Mouse (Mus musculus): ENCODE measurements around the gene Cit. TPM values are rescaled to one million over a fixed set of nuclear protein-coding genes. Genes with fewer than 3 reads are reported as not detected.

Cit gene
- total RNA-seq, 2 experiments from 2014 or later: 41.9 to 47.1 TPM

DNA sequence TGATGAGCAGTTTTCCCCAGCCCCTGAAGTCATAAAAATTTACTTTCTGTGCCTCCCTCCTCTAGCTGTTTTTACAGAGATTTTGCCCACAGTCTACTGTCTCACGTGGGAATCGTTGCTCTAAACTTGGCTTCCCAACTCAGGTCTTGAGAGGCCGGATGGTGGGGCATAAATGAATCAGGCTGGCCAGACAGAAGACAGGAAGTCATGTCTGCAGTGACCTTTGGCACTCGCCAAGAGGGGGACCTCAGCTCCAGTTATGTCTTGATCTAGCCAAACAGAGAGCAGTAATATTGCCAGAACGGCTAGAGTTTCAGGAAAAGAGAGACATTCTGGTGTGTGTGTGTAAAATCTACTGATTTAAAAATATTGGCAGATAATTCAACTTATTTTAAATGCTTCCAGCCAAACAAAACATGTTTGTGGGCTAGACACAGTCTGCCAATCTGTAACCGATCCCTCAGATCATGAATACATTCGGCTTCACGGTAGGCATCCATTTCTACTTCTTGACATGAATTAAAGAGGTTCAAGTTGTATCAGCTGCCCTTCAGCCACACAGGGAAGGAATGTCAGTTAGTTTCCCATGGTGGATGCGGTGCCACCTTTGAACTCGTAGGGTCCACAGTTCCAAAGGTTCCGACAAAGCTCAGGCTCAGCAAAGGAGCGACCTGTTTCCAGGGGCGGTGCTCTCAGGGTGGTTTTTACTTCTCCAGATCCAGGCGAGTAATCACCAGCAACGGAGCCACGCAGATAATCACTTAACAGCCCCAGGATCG lies 5.4 kb downstream of the Cit start:
- no peak for DNase-seq
- intact Hi-C loops (cut with DNase I): no loop called here

DNA sequence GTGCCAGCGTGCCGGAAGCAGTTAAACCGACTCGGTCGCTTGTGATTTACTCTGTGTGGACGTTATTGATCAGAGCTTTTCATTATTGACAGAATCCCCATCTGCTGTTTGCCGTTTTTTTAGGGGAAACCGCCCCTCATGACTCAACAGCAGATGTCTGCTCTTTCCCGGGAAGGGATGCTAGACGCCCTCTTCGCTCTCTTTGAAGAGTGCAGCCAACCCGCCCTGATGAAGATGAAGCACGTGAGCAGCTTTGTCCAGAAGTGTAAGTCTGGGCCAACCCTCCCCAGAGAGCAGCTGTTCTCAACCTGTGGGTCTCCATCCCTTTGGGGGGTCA lies 5.9 kb downstream of the Cit start:
- no peak for DNase-seq
- intact Hi-C loops (cut with DNase I): no loop called here

DNA sequence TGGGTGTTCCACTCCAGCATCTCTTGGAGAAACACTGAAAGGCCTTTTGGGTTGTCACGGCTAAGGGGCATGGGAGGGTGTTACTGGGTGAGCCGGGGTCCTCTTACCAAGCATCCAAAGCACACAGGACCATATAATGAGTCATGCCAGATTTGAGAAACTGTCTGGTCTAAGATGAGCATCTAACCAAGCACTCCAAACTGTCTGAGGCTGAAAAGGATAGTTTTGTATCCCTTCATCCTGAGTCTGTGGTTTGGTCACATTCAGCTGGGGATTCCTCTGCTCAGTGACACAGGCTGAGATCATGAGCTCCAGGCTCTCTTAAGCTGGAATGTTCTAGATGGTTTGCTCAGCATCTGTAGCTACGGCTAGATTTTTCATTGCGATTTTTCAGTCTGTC lies 7.4 kb downstream of the Cit start:
- no peak for DNase-seq
- intact Hi-C loops (cut with DNase I): no loop called here

DNA sequence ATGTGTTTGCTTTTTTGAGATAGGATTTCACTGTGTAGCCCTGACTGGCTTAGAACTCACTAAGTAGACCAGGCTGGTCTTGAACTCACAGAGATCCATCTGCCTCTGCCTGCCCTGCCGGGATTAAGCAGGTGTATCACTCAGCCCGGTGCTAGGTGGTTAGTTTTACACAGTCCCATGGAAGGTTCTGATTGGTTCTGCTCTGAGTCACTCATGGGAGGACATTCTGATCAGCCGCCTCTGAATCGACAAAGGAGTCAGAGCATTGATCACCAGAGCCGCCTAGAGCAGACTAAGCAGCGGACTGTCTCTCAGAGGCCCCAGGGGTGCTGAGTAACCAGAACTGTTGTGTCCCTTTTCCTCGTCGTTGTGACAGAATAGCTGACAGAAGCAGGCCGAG lies 8.6 kb downstream of the Cit start:
- DNase-seq: no peak
- intact Hi-C loops (cut with DNase I): no loop called here

DNA sequence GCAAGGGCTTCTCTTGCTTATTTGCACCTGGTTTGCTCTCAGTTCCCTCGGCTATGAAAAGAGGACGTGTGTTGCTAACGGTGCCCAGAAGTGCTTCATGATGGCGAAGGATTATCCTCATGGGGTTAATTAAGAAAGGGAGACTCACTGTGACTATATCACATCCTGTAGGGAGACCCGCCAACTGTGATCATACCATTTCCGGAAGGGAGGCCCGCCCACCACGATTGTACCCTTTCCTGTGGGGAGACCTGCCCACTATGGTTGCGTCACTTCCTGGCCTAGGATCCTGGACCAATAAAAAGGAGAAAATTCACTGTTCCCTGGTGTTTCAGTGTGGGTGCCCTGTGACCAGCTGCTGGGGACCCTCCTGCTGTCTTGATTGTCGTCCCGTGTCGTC lies 9.3 kb downstream of the Cit start:
- intact Hi-C loops (cut with DNase I): no loop called here
- no peak for DNase-seq

DNA sequence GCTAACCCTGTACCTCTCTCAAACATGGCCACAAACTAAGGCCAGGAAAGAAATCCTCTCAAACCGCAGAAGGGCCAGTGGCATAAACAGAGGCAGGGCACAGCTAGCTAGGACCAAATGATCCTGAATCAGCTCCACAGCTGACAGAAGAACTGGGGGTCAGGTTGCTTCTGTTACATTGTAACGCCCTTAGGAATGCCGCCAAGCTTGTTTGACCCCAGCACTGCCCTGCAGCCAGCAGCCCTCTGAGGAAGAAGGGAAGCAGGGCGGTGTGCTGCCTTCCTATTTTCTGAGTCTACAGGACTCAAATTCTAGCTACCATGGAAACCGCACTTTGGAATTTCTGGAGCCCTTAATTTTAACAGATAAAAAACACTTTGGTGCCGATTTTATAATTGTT lies 13.6 kb downstream of the Cit start:
- no peak for DNase-seq
- intact Hi-C loops (cut with DNase I): no loop called here

DNA sequence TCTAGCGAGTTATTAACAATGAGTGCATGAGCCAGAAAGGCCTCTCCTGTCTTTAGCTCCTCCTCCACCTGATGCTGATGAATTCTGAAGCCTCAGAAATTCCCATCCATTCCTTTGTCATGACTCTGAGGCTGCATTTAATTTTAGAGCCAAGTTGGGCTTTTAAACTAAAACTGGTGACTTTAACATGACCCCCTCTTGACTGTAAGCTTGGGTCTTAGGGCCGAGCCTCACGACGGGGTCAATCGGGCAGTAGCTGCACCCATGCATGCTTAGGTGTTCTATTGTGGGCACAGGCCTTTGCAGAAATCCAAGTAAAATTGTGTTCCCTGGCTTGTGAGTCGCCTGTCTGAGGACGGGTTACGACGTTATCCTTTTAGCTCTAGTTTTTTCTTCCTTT lies 14.4 kb downstream of the Cit start:
- intact Hi-C loops (cut with DNase I): no loop called here
- DNase-seq: no peak

DNA sequence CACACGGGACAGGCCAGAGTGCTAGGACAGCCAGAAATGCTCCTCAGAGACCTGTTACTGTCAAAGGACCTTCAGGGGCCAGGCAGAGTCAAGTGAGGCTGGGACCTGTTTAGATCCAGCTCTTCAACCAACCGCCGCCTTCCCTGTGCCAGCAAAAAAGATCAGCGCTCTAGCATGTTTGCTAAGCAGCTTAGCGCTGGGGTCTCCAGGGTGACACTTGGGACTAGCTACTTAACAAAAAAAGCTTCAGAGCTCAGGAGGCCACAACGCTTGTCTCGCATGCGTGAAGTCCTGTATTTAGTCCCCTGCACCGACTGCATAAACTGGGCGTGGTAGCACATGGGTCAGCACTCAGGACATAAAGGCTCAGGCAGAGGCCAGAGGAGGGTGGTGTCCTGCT lies 16.9 kb downstream of the Cit start:
- intact Hi-C loops (cut with DNase I): no loop called here
- no peak for DNase-seq

DNA sequence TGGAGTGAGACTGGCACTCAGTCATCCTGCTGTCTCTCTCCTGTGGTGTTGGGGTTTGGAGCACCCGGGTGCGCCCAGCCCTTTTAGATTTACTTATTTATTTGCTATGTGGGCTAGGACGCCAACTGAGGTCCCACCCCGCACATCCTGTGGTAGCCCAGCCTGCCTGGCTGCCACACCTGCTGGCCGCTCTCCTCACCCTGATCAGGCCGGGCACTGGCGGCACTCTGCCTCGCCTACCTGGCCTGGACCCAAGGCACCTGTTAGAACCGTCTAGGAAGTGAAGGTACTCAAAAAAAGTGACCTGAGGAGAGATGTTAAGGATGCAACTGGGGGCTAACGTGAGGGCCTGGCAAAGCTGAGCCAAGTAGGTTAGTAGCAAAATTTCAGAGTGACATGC lies 17.4 kb downstream of the Cit start:
- DNase-seq: no peak
- intact Hi-C loops (cut with DNase I): no loop called here

DNA sequence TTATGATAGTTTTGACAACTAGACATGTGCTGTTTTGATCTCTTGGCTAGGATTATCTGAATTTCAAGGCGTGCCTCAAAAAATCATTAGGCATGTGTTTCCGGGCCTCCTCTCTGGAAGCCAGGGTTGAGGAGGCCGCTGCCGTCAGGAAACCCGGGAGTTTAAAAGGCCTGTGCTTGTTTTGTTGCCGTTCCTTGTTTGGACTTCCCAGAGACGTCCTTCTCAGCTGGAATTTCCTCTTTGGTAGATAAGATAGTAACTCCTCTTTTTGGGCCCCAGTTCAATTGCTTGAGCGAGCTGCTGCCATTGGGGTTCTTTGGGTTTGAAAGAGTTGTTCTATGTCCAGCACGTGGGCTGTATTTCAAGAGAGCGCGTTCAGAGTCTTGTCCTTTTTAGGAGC lies 21.2 kb downstream of the Cit start:
- DNase-seq: no peak
- intact Hi-C loops (cut with DNase I): no loop called here

DNA sequence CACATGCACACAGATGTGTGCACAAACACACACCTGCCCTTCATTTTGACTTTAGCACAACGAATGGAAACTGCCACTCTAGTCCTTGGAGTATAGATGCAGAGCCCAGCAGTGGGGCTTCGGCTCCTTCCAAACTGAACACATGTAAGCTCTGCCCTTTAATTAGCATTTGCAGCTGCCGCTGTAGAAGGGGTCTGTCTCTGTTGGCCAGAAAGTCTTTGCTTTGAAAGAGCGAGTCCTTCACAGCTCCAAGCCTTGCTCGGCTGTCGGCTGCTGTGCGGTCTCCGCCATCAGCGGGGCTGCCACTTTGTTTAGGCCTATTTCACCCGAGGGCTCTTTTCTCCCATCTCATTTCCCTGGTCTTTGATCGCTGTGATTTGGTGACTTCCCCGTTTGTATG lies 23.5 kb downstream of the Cit start:
- intact Hi-C loops (cut with DNase I): no loop called here

DNA sequence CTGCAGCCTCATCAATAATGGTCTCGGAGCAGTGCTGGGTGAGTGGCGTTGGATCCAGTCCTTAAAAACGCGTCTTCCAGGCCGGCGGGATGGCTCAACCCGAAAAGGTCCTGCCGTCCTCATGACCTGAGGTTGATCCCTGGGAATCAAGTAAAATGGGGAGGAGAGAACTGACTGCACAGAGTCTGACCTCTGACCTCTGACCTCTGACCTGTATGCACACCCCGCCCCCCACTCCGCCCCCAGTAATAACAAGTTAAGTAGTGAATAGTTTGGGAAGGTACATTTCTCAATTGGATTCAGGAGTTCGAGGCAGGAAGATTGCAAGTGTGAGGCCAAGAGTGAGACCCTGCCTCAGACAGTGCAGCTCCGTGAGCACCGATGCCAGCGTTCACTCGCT lies 24.1 kb downstream of the Cit start:
- intact Hi-C loops (cut with DNase I): no loop called here
- no peak for DNase-seq

More for the DNA sequence above, 23.5 kb downstream of the Cit start:
- DNase-seq: no peak

DNA sequence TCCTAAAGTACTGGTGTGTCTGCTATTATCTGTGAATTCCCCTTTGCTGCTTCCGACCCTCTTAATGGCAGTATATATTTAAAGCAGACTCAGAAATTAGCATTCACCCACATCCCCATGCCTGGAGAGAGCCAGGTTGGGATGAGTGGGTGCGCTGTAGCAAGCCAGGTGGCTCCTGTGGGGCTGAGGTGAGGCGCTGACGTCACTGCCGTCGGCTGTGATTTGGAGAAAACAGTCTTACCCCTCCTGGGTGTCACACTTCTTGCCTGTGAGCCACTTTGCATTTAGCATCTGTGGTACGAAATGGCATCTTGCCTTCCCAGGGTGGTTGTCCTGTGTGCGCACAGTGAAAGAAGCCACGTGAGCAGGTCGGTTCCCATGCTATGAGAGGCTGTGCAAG lies 26.1 kb downstream of the Cit start:
- intact Hi-C loops (cut with DNase I): no loop called here
- DNase-seq: no peak

DNA sequence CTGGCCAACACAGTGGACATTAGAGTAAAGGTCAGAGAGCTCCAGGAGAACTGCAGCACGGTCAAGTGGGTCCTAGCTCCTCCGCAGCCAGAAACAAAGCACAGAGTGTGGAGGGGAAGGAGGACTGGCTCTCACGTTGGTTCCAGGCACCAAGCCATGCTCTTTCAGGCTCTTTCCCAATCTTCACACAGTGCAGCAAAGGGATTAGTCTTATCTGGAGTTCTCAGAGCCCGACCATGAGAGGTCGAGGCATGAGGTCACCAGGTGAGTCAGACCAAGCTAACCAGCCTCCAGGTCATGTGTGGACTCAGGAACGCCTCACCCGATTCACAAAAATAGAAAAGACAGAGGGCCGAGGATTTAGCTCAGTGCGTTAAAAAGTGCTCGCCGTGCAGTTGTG lies 27.0 kb downstream of the Cit start:
- intact Hi-C loops (cut with DNase I): no loop called here
- DNase-seq: no peak

DNA sequence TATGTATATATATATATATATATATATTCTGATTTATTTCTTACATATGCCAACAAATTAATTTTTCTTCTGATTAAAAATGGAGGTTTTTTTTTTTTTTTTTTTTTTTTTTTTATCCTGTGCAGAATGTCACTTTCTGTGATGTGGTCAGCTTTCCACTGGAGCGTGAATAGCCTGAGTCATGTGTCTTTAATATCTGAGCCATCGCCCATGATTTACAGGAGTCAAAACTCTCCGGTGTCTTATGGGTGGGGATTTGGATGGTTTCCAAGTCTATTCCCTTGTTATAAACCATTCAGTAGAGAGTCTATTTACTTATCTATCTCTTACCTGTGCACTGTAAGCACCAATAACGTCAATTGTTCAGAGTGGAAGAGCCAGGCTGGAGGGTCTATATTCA lies 27.9 kb downstream of the Cit start:
- intact Hi-C loops (cut with DNase I): no loop called here
- DNase-seq: no peak

DNA sequence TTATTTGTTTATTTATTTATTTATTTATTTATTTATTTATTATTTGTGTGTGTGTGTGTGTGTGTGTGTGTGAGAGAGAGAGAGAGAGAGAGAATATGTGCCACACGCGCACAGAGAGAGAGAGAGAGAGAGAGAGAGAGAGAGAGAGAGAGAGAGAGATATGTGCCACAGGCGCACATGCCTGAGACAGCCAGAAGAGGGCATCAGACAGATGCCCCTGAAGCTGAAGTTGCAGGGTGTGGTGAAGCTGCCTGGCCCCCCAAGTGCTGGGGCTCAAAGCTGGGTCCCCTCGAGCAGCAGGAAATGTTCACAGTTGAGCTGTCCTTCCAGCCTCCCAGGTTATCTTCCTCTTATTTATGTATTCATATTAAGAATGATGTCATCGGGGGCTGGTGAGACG lies 32.3 kb downstream of the Cit start:
- no peak for DNase-seq
- intact Hi-C loops (cut with DNase I): no loop called here

DNA sequence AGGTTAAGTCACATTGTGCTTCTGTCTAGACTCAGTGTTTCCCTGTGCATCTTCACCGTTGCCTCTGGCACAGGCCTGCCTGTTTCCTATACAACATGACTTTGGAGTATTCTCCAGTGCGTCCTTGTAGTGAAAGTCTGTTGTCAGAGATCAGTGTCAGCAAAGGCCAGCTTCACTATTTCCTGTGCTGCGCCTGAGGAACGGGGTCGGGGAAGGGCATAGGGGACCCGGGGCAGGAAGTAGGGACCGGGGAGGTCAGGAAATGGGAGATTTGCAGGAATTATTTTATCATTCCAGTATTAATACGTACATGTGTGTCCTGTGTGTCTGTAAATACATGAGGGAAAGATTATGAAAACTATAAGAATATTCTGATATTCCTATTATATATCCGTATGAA lies 37.1 kb downstream of the Cit start:
- DNase-seq: no peak
- intact Hi-C loops (cut with DNase I): no loop called here

DNA sequence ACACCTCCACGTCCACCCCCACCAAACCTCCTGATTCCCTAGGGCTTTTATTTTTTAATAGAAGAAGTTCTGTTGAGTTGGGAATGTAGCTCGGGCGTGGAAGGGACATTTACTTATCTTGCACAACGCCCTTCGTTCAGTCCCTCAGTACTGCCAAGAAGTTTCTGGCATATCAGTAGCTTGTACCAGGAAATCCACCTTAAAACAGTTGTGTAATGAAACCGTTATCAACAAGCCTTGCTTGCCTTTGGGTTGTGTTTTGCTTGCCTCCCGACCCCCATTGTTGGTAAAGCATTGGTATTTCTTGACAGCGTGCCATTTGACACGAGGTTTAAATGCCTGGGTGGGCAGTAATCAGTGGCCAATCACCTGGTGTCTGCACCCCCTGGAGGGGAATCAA lies 39.4 kb downstream of the Cit start:
- DNase-seq: no peak
- intact Hi-C loops (cut with DNase I): no loop called here

DNA sequence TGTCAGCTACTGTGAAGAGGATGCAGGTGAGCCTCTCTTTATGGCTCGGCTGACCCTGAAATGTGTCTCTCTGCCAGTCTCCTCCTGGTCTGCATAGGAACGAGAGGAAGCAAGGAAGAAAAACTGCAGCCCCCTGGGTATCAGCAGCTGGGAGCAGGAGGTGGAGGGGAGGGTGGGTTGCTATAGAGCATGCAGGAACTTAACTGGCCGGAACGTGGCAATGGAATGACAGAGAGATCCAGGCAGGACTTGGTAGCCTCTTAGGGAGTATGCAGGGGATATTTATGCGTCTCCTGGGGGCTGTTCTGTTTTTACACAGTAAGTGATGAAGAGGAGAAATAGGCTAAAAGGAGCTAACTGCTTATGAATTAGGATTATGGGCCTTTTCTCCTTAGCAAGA lies 48.7 kb downstream of the Cit start:
- intact Hi-C loops (cut with DNase I): no loop called here
- no peak for DNase-seq

DNA sequence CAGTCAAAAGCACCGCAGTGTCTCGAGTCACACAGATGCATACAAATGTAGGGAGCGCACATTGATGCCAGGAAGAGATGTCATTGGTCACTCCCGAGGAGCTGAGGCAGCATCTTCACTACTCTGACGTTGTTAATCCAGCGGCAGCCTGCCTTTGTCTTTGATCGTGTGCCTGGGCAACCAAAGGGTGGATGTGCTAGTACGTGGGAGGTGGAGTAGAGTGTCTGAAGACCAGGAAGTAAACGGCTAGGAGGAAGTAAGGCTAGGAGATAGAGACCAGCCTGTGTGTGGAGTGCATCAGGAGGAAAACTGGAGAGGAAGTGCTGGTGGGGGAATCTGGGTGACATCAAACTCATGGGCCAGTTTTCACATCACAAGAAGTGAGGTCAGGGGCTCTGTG lies 52.0 kb downstream of the Cit start:
- no peak for DNase-seq
- intact Hi-C loops (cut with DNase I): no loop called here

DNA sequence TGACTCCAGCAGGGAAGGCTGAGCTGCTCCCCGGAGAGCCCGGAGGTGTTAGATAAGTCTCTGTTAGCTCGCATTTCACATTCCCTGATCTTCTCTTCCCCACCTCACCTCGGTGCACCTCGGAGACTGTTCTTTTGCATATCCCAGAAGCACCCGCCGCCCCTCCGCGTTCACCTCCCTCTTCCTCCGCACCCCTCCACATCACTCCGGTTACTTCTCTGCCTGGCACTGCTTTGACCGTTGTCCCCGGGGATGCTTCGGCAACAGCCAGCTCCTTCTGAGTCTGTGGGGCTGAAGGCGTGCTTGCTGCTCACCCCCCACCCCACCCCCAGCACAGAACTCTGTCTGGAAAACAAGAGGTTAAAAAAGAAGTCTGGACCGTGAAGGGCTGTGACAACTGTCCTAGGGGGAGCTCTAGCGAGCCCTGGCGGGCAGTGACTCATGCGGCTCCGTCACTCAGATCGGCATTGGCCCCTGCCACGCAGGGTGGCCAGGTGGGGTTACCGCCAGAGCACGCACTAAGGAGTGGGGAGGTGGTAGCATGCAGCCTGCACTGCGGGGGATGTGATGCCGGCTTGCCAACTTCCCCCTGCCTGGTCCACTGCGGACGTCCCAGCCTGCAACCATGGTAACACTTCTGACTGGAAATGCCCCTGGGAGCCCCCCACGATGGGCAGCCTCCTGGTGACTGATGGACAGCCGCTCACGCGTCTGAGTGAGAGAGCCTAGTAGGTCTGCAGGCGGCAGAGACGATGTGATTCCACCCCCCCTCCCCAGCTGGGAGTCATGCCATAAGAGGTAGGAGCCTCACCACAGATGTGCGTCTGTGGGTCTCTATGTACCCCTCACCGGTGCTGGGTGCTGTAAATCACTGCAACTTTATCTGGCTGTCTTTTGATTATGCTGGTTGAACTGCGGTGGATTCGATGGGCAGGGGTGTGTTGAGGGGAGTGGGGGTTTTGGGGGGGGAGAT lies 62.2 kb downstream of the Cit start:
- DNase-seq: peak; percentile 61
- intact Hi-C loops (cut with DNase I): no loop called here

DNA sequence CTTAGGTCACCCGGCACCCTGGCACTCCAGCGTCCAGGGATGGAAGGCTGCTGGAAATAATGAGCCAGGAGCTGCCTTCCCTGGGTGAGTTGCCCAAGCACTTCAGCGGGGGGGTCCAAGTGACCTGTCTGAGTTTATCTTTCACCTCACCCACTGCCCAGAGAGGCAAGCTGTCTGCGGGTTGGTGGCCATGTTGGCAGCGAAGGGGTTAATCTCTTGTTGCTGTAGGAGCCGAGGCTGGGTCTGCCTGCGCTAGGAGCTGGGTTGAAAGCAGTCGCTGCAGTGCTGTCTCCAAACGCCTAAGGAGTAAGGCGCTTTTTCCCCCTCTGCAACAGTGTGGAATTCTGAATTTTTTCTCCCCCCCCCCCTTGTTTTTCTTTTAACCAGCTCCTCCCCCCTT lies 63.2 kb downstream of the Cit start:
- intact Hi-C loops (cut with DNase I): no loop called here
- DNase-seq: peak; percentile 60

Data from left cerebral cortex, postnatal 4 days (tissue).